Mouse (Mus musculus): ENCODE data around the gene Zmynd19. TPM values are rescaled to one million over a fixed set of nuclear protein-coding genes. Genes with fewer than 3 reads are reported as not detected.
"Not testable (repeated sequence)": the region's sequence is repeated elsewhere in the genome, so short reads cannot be mapped to it uniquely, and the experiment has no call there.

Zmynd19 gene
- total RNA-seq, 4 experiments from 2014 or later = 32.1 to 39.3 (median 37.7) TPM

DNA sequence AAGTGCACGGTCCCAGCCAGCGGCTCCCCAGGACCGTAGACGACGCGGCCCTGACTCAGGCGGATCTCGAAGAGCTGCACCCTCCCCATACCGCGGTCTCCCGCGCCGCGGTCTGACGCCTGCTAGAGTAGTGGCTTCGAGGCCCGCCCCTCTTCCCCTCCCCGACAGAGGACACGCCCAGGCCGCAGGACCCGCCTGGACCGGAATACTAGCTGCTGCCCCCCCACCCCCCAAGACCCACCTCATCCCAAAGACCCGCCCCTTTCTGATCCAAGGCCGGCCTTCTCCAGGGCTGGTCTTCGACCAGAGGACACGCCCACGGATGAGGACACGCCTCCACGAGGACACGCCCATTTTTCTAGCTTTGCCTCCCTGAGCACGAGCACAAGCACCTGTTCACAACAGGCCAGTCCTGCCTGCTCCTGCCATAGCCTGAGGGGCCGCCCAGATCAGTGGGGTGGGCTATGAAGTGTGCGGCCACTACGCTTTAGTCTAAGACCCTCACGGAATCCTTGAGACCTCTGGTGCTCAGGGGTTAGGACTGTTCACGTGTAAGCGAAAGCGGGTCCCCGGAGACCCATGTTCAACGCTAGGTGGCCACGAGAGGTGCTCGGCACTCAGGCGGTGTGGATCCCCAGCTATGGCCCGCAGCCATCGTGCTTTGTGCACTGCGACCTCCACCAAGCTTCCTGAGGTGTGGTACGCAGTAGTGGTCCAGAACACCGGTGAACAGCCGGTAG is 14.4 kb upstream of the Zmynd19 start, which contains the start of gene Arrdc1:
Gene Arrdc1 (minus strand): TSS at position 196 of the 740 bp plus-strand sequence.
- DNase-seq (ENCODE audit: low spot score in 2 of 2) = peak; percentile 46 to 88

DNA sequence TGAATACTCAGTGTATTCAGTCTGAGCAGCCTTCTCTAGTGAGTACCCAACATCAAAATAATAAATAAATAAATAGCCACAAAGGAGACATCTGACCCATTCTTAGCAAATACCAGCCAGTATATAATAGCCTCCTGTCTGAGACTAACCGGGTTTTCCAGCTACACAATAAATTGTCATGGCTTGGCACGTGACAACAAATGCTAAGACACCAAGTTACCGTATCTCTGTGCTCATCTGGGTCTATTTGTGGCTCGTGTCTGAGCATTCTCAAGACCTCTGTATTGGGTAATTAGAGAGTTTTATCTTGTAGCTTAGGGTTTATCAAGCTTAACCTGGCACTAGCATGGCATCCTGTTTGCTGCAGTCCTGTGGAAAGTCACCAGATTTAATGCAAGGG is 7.5 kb upstream of the Zmynd19 start:
- no peak for DNase-seq (ENCODE audit: low spot score in 2 of 2)

- DNase-seq (ENCODE audit: low spot score in 2 of 2) = not testable (repeated sequence)
Observed at GRCm38 (mm10) chr2:24944304-24944703, 5.3 kb upstream of the Zmynd19 start.

DNA sequence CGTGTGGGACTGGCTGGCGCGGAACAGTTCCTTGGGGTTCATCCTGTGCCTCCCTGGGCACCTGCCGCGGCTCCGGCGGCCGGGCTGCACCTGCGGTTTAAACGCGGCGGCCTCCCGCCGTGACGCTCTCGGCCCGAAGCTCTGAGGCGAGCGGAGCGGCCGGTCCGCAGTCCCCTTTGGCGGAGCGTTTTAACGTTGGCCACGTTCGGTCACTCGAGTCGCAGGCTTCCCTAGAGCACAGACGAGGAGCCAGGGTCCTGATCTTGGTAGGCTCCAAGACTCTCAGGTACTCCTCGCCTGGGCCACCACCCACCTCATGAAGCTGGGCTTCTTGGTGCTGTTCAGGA is 570 bp downstream of the Zmynd19 start:
- DNase-seq (ENCODE audit: low spot score in 2 of 2) = no peak

DNA sequence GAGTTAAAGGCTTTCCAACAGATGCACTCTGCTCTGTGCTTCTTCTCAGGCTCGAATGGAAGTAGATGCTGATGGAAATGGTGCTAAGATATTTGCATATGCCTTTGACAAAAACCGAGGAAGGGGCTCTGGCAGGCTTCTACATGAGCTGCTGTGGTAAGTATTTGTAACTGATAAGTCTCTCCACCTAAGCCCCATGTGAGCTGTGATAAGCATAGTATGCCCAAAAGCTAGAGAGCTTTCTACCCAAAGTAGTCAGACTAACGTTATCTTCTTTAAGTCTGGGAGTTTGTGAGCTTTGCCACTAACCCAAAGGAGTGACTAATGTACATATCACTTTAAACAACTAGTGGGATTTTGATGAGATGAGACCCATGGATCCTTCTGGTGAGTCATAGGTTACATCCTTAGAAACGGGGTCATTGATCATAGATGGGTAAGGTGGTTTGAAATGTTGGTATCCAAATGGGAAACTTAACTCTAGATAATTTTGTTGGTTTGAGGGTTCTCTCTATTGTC is 3.0 kb downstream of the Zmynd19 start:
- no peak for DNase-seq (ENCODE audit: low spot score in 2 of 2)

GRCm38 (mm10) chr2:24960910-24961309 is 11.3 kb downstream of the Zmynd19 start:
- no peak for DNase-seq (ENCODE audit: low spot score in 2 of 2)

- DNase-seq (ENCODE audit: low spot score in 2 of 2) = peak; percentile 77 to 79
Observed at GRCm38 (mm10) chr2:24962304-24963000, 12.9 kb downstream of the Zmynd19 start, which contains the start of gene Dph7. Dph7 (plus strand) TSS chr2:24962400.

DNA sequence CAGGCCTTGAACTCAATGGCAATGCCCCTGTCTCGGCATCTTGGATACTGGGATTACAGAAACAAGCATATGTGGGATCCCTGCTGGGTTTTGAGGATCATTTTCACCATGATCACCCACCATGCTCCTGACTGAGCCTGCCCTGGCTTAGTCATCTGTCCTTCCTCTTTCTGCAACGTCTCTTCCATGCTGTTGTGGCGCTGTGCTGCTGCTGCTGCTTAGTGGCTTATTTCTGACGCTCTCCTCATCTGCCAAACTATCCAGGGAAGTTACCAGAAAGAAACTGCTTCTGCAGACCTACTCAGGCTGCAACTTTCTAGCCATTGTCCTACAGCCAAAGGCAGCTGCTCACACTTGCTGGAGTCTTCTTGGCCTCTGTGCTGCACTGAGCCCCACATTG is 20.8 kb downstream of the Zmynd19 start:
- no peak for DNase-seq (ENCODE audit: low spot score in 2 of 2)

DNA sequence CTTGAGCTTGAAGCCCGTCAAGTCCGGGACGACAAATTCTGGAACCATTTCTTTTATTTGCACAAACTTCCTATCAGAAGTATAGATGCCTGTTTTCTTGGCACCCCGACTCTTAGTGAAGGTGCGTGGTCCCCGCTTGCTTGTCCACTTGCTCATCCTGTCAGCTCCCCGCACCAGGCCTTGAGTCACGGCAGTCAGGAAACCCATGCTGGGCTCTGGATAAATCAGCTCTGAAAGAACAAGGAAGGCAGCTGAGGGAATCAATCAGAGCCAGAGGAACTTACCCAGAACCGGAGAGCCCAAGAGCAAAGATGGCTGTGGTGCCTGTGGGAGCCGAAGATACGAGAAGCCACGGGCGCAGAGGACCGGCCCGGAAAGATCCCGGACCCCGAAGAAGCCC is 24.9 kb downstream of the Zmynd19 start:
- DNase-seq (ENCODE audit: low spot score in 2 of 2) = not testable (repeated sequence)

GRCm38 (mm10) chr2:24974906-24975703 is 25.5 kb downstream of the Zmynd19 start, which contains the start of gene Mrpl41:
Mrpl41 (minus strand) TSS chr2:24975098.
- DNase-seq (ENCODE audit: low spot score in 2 of 2) = peak; percentile 84 to 98

DNA sequence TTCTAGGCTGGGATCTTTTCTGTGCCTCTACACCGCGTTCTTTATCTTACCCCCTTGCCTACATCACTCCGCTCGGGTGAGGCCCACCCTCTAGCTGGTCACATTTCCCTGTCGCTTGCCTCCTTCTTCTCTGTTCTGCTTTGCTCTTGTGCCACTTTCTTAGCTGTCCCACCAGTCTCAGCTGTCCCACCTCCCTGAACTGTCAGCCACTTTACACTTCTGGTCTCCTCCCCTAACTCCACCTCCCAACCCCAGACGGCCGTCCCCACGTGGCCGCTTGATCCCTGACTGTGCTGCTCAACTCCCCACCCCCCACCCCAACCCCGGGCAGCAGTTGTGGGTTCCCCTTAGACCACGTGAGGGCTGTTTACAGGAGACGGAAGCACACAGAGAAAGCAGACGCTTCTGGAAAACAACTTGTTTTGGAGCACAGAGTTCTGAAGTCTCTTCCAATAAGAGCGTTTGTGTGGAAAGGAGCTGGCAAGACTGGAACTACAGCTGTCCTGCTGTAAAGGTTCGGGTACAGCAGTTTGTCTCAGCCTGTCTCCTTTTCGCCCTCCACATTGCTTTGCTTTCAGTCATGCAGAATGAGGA is 26.2 kb downstream of the Zmynd19 start, which contains the start of gene Pnpla7:
Gene Pnpla7 (plus strand): TSS at position 330 of the 594 bp plus-strand sequence.
- peak; percentile 20 to 67 for DNase-seq (ENCODE audit: low spot score in 2 of 2)

GRCm38 (mm10) chr2:24976960-24977359 is 27.4 kb downstream of the Zmynd19 start:
- DNase-seq (ENCODE audit: low spot score in 2 of 2) = no peak

GRCm38 (mm10) chr2:24987762-24988161 is 38.2 kb downstream of the Zmynd19 start:
- no peak for DNase-seq (ENCODE audit: low spot score in 2 of 2)

DNA sequence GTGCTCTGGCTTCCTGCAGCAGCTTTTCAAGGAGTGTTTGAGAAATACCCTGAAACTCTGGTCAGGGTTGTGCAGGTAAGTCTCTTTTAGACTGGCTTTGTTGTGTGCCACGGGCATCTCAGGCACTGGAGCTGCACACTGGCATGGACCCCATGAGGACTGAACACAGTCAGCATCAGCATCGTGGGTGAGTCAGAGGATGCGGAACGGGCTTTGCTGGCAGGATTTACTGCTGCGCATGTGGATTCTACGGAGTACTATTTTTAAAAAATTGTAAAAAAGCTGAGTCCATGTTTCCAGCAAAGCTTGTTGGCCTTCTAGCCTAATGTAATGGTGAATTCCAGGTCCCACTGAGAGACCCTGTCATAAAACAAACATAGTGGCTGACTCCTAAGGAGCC is 45.7 kb downstream of the Zmynd19 start:
- DNase-seq (ENCODE audit: low spot score in 2 of 2) = peak in 1 of 2 experiments; percentile 30

DNA sequence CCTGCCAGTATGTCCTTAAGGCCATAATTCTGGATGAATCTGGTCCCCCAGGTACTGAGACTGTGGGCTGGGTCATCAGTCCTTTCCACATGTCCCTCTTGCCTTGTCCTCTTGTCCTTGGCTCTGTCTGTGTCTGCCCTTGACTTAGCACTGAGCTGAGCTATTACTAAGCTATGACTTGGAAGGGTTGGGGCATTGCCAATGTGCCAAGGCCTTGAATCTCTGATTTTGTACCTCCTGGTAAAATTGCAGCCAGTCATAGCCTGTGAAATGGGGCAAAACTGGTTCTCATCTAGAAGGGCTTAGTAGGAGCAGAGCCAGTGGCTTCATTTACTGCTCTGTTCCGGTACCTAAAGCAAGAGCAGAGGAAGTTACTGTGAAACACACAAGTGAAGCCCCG is 46.9 kb downstream of the Zmynd19 start:
- no peak for DNase-seq (ENCODE audit: low spot score in 2 of 2)

DNA sequence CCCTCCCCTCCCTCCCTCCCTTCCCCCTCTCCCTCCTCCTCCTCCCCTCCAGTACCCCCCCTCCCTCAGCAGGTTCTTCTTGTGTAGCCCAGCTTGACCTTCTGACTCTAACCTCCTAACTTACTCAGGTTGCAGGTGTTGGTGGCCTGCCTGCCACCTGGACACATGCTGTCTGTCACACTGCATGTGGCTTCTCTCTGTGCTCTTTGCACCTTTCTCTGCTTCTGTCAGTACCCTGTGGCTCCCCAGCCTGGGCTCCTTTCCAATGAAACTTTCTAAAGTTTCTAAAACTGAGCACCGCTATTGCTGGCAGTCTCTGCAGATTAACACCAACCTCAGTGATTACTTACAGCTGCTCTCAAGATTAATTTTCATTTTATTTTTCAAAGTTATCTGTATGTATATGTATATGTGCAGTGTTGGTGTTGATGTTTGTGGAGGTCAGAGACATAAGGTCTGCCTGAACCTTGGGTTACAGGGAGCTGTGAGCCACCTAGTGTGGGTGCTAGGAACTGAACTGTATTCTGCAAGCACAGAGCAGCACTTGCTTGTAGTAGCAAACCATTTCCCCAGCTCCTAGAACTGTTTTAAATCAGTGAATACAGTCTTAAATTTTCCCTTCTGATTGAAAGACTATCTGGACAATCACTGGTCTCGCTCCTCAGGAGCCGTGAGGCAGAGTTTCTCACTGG is 51.1 kb downstream of the Zmynd19 start:
- DNase-seq (ENCODE audit: low spot score in 2 of 2) = no peak

DNA sequence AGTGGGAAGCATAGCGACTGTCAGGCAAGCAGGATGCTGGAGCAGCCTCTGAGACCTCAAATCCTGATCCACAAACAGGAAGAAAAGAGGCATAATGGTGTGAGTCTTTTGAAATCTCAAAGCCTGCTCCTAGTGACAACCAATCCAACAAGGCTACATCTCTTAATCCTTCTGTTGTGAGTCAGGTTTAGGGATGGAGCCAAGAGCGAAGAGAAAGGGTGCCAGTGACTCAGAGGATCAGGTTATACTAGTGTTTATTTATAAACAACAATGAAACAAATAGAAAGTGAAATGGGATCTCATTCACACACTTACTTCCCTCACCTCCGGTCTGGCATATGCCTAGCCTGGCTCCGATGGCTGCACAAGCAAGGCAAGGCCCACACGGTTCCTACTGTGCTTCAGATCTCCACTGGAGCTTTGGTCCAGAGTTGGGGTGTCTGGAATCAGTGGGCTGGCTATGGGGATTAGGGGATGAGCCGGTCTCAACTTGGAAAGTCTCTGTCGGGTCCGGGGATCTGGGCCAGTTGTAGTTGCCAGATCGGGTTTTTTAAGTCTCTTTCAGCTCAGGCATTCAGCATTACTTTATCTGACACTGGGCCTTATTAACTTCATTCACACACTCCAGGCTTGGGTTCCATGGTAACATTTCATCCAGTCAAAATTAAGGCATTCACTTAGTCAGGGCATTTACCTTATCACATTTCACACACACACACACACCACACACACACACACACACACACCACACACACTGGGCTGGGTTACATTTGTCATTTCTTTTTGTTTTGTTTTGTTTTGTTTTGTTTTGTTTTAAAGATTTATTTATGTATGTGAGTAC is 54.6 kb downstream of the Zmynd19 start:
- no peak for DNase-seq (ENCODE audit: low spot score in 2 of 2)

DNA sequence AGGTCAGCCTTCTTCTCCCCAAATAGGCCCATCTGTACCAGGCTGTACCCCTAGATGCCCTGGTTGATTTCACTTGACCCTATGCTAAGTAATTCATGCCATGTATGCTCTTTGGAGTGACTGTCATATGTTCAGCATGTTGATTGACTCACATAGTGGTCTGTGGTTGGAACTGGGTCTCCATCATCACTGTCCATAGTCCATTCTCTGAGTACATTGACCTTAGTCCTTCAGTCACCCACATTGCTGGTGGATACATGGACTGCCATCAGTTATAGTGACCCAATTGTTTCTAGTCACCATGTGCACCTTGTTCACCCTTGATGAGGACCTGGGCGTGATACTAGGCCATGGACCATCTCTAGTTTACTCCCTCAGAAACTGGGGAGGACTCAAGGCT is 57.2 kb downstream of the Zmynd19 start:
- DNase-seq (ENCODE audit: low spot score in 2 of 2) = no peak

DNA sequence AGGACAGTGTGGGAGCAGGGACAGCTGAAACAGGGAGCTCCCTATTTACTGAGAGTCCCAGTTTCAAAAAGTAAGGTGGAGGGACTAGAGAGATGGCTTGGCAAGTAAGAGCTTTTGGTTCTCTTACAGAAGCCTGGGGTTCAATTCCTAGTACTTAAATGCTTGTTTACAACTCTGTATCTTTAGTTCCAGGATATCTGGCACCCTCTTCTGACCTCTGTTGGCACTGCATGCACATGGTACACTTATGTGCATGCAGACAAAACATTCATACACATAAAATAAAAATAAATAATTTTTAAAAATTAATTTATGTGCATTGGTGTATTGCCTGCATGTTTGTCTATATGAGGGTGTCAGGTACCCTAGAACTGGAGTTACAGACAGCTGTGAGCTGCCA is 58.7 kb downstream of the Zmynd19 start:
- no peak for DNase-seq (ENCODE audit: low spot score in 2 of 2)

Data from left cerebral cortex, adult 8-10 months (tissue).